Mouse (Mus musculus) thymus, adult 2 months (tissue): ENCODE results near the gene Ces1b.

ENCODE experiments used
- CTCF ChIP-seq: fragments of 200-500 bp; IDR thresholded peaks from 2 replicates; pipeline ENCODE4 v1.5.1; 2012; ENCODE audit warnings: mild to moderate bottlenecking, control low read depth, low read length, moderate library complexity, borderline replicate concordance; ENCODE audit not compliant: control insufficient read depth, poor library complexity, insufficient read depth; ENCODE audit errors: extremely low read depth
- POLR2A ChIP-seq: fragments of 200-500 bp; IDR thresholded peaks from 2 replicates; pipeline ENCODE4 v1.6.1; 2012; ENCODE audit warnings: mild to moderate bottlenecking, low read length, control low read depth, moderate library complexity; ENCODE audit not compliant: control insufficient read depth, poor library complexity, insufficient read depth; ENCODE audit errors: extremely low read depth

DNA sequence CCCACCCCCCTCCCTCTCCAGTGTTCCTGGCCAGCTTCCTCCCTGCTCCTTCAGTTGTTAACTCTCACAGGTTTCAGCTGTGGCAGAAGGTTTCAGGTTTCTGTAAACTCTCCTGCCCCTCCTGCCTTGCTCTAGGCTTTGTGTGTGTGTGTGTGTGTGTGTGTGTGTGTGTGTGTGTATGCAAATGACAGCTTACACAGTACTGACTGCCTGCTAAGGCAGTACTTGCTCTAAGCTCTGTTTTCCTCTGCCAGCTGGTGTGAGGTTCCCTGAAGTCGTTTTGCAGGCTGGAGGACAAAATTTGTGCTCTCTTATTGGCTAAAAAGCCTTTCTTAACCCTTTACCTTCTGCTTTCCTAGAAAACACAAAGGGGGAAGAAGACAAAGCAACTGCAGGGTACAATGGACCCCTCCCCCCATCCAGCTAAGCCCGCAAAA, 8.9 kb upstream of the Ces1b start:
- TF ChIP-seq CTCF (no peak), POLR2A (no peak)
